Mouse (Mus musculus) ES-Bruce4 (cell line): Measurements from ENCODE around the gene Lin37.

Experiments
- CTCF ChIP-seq: IDR thresholded peaks from one replicate; pipeline ENCODE4 v1.8.1; 2011; ENCODE audit warnings: low read depth, low read length
- EP300 ChIP-seq: IDR thresholded peaks from 2 replicates; pipeline ENCODE4 v1.6.1; 2011; ENCODE audit warnings: low read depth, low read length; ENCODE audit not compliant: insufficient read depth
- POLR2A ChIP-seq: IDR thresholded peaks from one replicate; pipeline ENCODE4 v1.8.1; 2011; ENCODE audit warnings: low read length; ENCODE audit not compliant: insufficient read depth

GRCm38 (mm10) chr7:30534633-30535577 is 24.7 kb downstream of the Lin37 start, which contains the start of gene Arhgap33:
- TF ChIP-seq EP300 (no peak), CTCF (no peak), POLR2A (no peak)
